Mouse (Mus musculus) left cerebral cortex, adult 8-10 months (tissue): ENCODE data around the gene Spata25. TPM values are rescaled to one million over a fixed set of nuclear protein-coding genes. Genes with fewer than 3 reads are reported as not detected.

ENCODE experiments used
- DNase-seq, 2 experiments: peaks; one replicate each; pipeline ENCODE4 v3.0.0; 2022; ENCODE audit warnings: low spot score in 2 of 2
- total RNA-seq, 4 experiments: library from RNA; stranded (reverse); gene quantifications; 2 replicates each; pipeline ENCODE4 v1.2.4; 2022

Gene Spata25
- total RNA-seq, 4 experiments from 2014 or later: 1.0 to 1.4 TPM; not detected in 2

- no peak for DNase-seq
These were observed 43.4 kb downstream of the Spata25 start for GRCm38 (mm10) chr2:164784869-164785420.

- DNase-seq: no peak
These were observed 44.3 kb downstream of the Spata25 start for GRCm38 (mm10) chr2:164783926-164784581.

- no peak for DNase-seq
These were observed 46.5 kb downstream of the Spata25 start for GRCm38 (mm10) chr2:164781876-164782275.

GRCm38 (mm10) chr2:164779481-164780086, 48.8 kb downstream of the Spata25 start, which contains the start of gene Tnnc2:
Tnnc2 (minus strand) TSS chr2:164779967.
- no peak for DNase-seq

GRCm38 (mm10) chr2:164778809-164779208, 49.5 kb downstream of the Spata25 start:
- no peak for DNase-seq

- no peak for DNase-seq
These were observed 50.4 kb downstream of the Spata25 start for GRCm38 (mm10) chr2:164778015-164778287.

GRCm38 (mm10) chr2:164777246-164778014, 50.9 kb downstream of the Spata25 start:
- no peak for DNase-seq

GRCm38 (mm10) chr2:164776801-164777200, 51.5 kb downstream of the Spata25 start:
- DNase-seq: no peak

Other genes starting within 250 kb of the Spata25 start
- gene Wfdc6a, start 243.1 kb downstream of the Spata25 start, total RNA-seq: not detected
- not detected for gene Eppin, start 234.9 kb downstream of the Spata25 start, total RNA-seq
- not detected for gene Wfdc6b, start 215.0 kb downstream of the Spata25 start, total RNA-seq
- gene Wfdc8, start 214.9 kb downstream of the Spata25 start, total RNA-seq: not detected
- gene Wfdc16, start 189.7 kb downstream of the Spata25 start, total RNA-seq: not detected
- gene Wfdc10, start 172.5 kb downstream of the Spata25 start, total RNA-seq: not detected
- gene Wfdc9, start 172.0 kb downstream of the Spata25 start, total RNA-seq: not detected
- not detected for gene Wfdc11, start 154.4 kb downstream of the Spata25 start, total RNA-seq
- not detected for gene Wfdc13, start 143.4 kb downstream of the Spata25 start, total RNA-seq
- gene Spint4, start 130.0 kb downstream of the Spata25 start, total RNA-seq: not detected
- not detected for gene Spint5, start 113.2 kb downstream of the Spata25 start, total RNA-seq
- gene Wfdc3, start 82.6 kb downstream of the Spata25 start, total RNA-seq: 1 to 10 TPM; 1.3 to 3.9 (median 2.1) TPM
- 10 to 100 TPM; 32.2 to 38.7 (median 35.5) TPM for gene Dnttip1, start 82.6 kb downstream of the Spata25 start, total RNA-seq
- under 1 TPM in 2 of 4 experiments, not detected in 2; 0.50 to 0.53 TPM for gene Ube2c, start 58.6 kb downstream of the Spata25 start, total RNA-seq
- gene Tnnc2, start 48.6 kb downstream of the Spata25 start, total RNA-seq: 1 to 10 TPM in 3 of 4 experiments, not detected in 1; 1.7 to 5.6 (median 4.5) TPM
- gene Snx21, start 42.7 kb downstream of the Spata25 start, total RNA-seq: 10 to 100 TPM; 46.4 to 53.8 (median 51.0) TPM
- 10 to 100 TPM; 22.0 to 27.6 (median 26.4) TPM for gene Acot8, start 23.7 kb downstream of the Spata25 start, total RNA-seq
- 1 to 10 TPM; 7.1 to 10.0 (median 8.7) TPM for gene Zswim3, start 23.4 kb downstream of the Spata25 start, total RNA-seq
- gene Zswim1, start 5.9 kb downstream of the Spata25 start, total RNA-seq: 10 to 100 TPM; 20.3 to 25.7 (median 23.9) TPM
- gene Ctsa, start 4.3 kb upstream of the Spata25 start, total RNA-seq: 100 to 1,000 TPM; 112 to 182 (median 135) TPM
- gene Neurl2, start 4.9 kb upstream of the Spata25 start, total RNA-seq: 1 to 10 TPM; 4.5 to 7.1 (median 5.5) TPM
- 100 to 1,000 TPM; 103 to 113 (median 109) TPM for gene Pltp, start 29.2 kb upstream of the Spata25 start, total RNA-seq
- 10 to 100 TPM; 47.7 to 59.4 (median 52.0) TPM for gene Pcif1, start 50.8 kb upstream of the Spata25 start, total RNA-seq
- gene Zfp335, start 83.2 kb upstream of the Spata25 start, total RNA-seq: 10 to 100 TPM; 22.8 to 23.9 (median 23.3) TPM
- gene Mmp9, start 112.2 kb upstream of the Spata25 start, total RNA-seq: 1 to 10 TPM in 3 of 4 experiments, under 1 TPM in 1; 0.87 to 2.5 (median 1.5) TPM
- gene Slc12a5, start 132.3 kb upstream of the Spata25 start, total RNA-seq: 100 to 1,000 TPM; 509 to 530 (median 524) TPM
- gene Ncoa5, start 206.3 kb upstream of the Spata25 start, total RNA-seq: 10 to 100 TPM; 41.4 to 50.4 (median 44.6) TPM
- under 1 TPM; 0.23 to 0.81 (median 0.59) TPM for gene Cd40, start 227.1 kb upstream of the Spata25 start, total RNA-seq